Mouse (Mus musculus): ENCODE data around the gene Ap2s1.

DNA sequence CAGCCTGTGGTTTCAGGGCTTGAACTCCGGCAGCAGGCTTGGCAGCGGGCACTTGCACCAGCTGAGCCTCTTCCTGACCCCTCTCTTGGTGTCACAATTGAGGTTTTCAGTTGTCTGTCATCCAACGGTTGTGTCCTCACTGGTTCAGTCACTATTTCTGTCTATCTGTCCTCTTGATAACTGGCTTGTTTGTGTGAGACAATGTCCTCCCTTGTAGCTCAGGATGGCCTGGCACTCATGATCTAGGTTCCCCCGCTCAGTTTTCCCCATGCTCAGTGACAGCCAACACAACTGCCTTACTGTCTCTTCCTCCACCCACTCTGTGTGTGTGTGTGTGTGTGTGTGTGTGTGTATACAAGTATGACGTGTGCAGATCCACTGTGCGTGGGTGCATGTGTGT is 9.4 kb downstream of the Ap2s1 start:
- TF ChIP-seq CTCF (IDR thresholded peaks at IDR 0.05; ENCODE audit: extremely low read depth, insufficient read depth, low read length) (no peak), POLR2A (IDR thresholded peaks at IDR 0.05; ENCODE audit: extremely low read depth, insufficient read depth, low read length) (no peak)

Data from cortical plate, adult 2 months (tissue).